Mouse (Mus musculus) small intestine, adult 2 months (tissue): ENCODE data around the gene Bicra. TPM values are rescaled to one million over a fixed set of nuclear protein-coding genes. Genes with fewer than 3 reads are reported as not detected.

Source experiments
- H3K27ac ChIP-seq: fragments of 200-500 bp; 2 replicates; pipeline ENCODE4 v1.5.1; 2012; ENCODE audit warnings: low read depth, low read length, control low read depth, inconsistent platforms; ENCODE audit not compliant: insufficient read depth
- H3K27me3 ChIP-seq: fragments of 200-500 bp; 2 replicates; pipeline ENCODE4 v1.6.1; 2012; ENCODE audit warnings: mild to moderate bottlenecking, moderate library complexity, low read length, inconsistent platforms; ENCODE audit not compliant: control insufficient read depth, insufficient read depth
- H3K36me3 ChIP-seq: fragments of 200-500 bp; 2 replicates; pipeline ENCODE4 v1.6.1; 2012; ENCODE audit warnings: mild to moderate bottlenecking, low read length, control low read depth, inconsistent platforms; ENCODE audit not compliant: control insufficient read depth, insufficient read depth
- H3K4me1 ChIP-seq: fragments of 200-500 bp; 2 replicates; pipeline ENCODE4 v1.6.1; 2012; ENCODE audit warnings: low read length, inconsistent platforms, mixed read lengths; ENCODE audit not compliant: control insufficient read depth, insufficient read depth, insufficient read length
- H3K4me3 ChIP-seq: fragments of 200-500 bp; 2 replicates; pipeline ENCODE4 v1.5.1; 2012; ENCODE audit warnings: low read depth, mild to moderate bottlenecking, control low read depth, inconsistent platforms, low read length, moderate library complexity
- CTCF ChIP-seq: fragments of 200-500 bp; IDR thresholded peaks from 2 replicates; pipeline ENCODE4 v1.5.1; 2012; ENCODE audit warnings: low read depth, mild to moderate bottlenecking, control low read depth, inconsistent platforms, low read length, moderate library complexity, mixed read lengths; ENCODE audit not compliant: insufficient replicate concordance, insufficient read length; ENCODE audit errors: extremely low read depth
- POLR2A ChIP-seq: fragments of 200-500 bp; IDR thresholded peaks from 2 replicates; pipeline ENCODE4 v1.6.1; 2012; ENCODE audit warnings: low read depth, mild to moderate bottlenecking, control low read depth, inconsistent platforms, low read length, moderate library complexity
- WGBS: fragments of 180-500 bp; shearing (Covaris S2); methylation state at CpG from one replicate; pipeline ENCODE4 v1.1.7; 2018; 5-methylcytosine and 5-hydroxymethylcytosine counted together
- polyA plus RNA-seq: library from polyadenylated mRNA; depleted of rRNA; stranded (reverse); fragments of >200 nt; gene quantifications from 2 replicates; pipeline ENCODE4 v1.2.3, GENCODE M21; 2012; rRNA removed

The Bicra gene
- 18.7 and 31.0 TPM in 2 replicates for polyA plus RNA-seq

DNA sequence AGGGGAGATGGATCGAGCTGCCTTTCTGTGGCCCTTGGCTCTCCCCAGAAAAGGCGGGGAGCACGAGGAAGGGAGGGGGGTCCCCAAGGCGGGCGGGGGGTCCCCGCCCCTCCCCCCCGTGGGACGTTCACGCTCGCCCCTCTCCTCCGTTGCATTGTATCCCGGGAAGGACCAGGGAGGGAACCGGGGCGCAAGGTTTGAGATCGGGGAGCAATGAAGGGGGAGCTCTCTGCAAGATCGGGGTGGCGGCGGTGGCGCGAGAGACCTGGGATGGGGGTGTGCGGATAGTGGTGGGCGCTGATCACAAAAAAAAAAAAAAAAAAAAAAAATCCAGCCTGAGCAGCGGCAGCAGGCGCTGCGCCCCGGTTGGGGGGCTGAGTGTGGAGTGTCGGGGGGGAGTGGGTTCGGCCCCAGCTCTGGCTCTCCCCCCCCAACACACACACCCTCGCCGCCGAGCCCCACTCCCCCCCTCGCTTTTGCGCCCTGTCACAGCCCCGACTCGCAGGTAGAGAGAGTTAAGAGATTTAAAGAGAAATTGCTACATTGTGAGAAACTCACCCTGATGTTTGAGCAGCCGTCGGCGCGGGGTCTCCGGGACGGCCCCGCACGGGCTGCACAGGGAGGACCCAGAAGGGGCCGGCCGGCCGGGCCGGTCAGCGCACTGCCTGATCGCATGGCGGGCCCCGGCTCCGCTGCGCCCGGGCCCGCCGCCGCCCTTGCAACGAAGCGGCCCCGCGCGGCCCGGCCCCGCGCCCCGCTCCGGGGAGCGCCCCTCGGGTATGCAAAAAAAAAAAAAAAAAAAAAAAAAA lies at the start of gene Bicra:
Gene Bicra, minus strand, starts transcription at position 584 of the 809 bp plus-strand sequence.
- peak within 1 kb of the TSS; percentile 79 for H3K4me3 ChIP-seq
- H3K4me1 ChIP-seq: peaks cover 26% of the 10 kb centered on the region
- H3K27me3 ChIP-seq: no peaks in the 10 kb centered on the region
- TF ChIP-seq POLR2A: peak; percentile 57
- TF ChIP-seq CTCF: no peak
- H3K36me3 ChIP-seq: no peaks in the 10 kb centered on the region
- H3K27ac ChIP-seq: peak within 1 kb of the TSS; percentile 98
- WGBS: under 1% methylated on average over 66 of the region's 69 CpGs

DNA sequence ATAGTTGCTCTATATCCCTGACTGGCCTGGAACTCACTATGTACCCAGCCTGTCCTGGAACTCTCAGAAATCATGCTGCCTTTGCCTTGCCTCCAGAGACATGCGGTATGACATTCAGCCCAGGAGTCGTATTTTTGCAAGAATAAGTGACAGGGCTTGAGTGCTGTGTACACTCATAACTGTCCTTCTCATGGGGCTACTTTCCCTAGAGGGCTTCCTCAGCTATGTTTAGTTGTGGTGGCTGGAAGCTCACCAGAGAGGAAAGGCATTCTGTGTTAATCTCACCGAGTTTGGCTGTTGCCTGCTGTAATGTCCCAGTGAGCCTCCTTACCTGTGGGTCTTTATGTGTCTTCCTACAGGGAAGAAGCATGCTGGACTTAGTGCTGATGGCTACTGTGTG lies 46.9 kb upstream of the Bicra start:
- H3K4me3 ChIP-seq: no peak overlapping the region
- H3K36me3 ChIP-seq: no peaks in the 10 kb centered on the region
- no peak for TF ChIP-seq CTCF
- TF ChIP-seq POLR2A: no peak
- H3K27me3 ChIP-seq: no peaks in the 10 kb centered on the region
- H3K4me1 ChIP-seq: peaks cover 3% of the 10 kb centered on the region; the same call in 1 of the 2 replicates
- H3K27ac ChIP-seq: no peak overlapping the region
- 70% methylated on average over 3 of the region's 3 CpGs for WGBS

DNA sequence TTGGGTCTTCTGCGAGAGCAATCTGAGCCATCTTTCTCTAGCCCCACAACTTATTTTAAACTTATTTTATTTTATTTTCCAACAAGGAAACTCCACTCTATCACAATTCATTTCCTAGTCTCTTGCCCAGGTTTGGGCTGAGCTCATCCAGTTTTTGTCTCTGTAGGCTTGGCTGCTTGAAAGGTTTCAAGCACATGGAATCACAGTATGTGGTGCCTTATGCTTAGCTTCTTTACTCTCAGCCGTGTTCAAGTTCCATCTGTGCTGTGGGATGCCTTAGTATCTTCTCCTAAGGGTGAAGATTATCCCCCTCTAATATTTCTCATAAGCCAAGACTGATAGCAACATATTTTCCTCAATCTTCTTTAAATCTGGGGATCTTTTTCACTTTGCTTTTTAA lies 39.9 kb upstream of the Bicra start:
- TF ChIP-seq POLR2A (no peak), CTCF (no peak)
- H3K36me3 ChIP-seq: no peaks in the 10 kb centered on the region
- H3K4me1 ChIP-seq: no peaks in the 10 kb centered on the region
- 80% methylated on average over 2 of the region's 2 CpGs for WGBS
- H3K27me3 ChIP-seq: no peaks in the 10 kb centered on the region
- no peak overlapping the region for H3K27ac ChIP-seq
- no peak overlapping the region for H3K4me3 ChIP-seq

DNA sequence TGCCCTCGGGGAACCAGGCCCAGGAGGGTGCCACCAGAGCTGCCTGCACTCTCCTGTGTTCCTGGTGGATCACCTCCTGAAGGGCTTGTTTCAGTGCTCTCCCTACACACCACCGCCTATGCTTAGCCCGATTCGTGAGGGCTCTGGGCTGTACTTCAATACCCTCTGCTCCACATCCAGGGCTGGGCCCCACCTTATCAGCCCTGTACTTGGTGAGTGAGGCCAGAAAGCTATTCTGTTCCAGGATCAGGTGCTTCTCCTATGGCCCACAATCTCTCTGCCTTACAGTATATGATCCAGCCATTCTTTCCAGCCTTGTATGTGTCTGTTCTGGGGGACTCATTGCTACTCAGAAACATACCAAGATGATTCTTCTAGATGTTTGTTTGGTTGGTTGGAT lies 35.6 kb upstream of the Bicra start:
- no peak overlapping the region for H3K4me3 ChIP-seq
- 47% methylated on average over 4 of the region's 4 CpGs for WGBS
- no peaks in the 10 kb centered on the region for H3K27me3 ChIP-seq
- TF ChIP-seq POLR2A (no peak), CTCF (no peak)
- no peaks in the 10 kb centered on the region for H3K36me3 ChIP-seq
- H3K4me1 ChIP-seq: no peaks in the 10 kb centered on the region
- no peak overlapping the region for H3K27ac ChIP-seq

DNA sequence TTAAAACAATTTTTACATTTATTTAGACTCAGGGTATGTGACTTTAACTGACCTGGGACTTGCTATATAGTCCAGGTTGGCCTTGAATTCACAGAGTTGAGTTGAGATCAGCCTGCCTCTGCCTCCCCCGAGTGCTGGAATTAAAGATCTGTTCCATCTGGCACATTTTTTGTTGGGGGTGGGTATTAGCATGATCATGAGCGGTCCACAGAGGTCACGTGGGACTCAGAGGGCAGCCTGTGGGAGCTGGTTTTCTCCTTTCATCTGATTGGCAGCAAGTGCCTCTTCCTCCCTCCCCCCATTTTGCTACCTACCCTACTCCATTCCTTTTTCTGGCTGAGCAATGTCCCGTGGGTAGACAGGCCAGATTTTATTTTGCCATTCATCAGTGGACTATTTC lies 32.9 kb upstream of the Bicra start:
- Histone ChIP-seq H3K27me3 (no peaks in the 10 kb centered on the region), H3K4me1 (no peaks in the 10 kb centered on the region), H3K4me3 (no peak overlapping the region), H3K36me3 (no peaks in the 10 kb centered on the region), H3K27ac (no peak overlapping the region)
- TF ChIP-seq POLR2A (no peak), CTCF (no peak)
- 64% methylated on average over 4 of the region's 4 CpGs for WGBS

DNA sequence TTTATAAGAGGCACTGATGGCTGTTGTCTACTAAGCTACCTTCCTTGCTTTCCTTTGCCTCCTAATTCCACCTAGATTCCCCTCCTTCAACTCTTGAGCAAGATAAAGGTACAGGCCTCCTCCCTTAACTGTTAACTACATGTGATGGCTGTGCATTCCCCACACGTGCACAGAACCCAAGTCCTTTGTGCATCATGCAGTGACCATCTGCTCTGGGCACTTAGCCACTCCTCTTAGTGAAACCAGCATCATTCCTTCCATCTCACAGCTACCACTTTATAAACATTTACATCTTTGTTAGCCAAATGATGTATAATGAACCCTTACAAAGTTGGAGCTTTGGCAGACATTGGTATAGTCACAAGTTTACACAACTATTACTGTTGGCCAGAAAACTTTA lies 32.2 kb upstream of the Bicra start:
- Histone ChIP-seq H3K4me3 (no peak overlapping the region), H3K4me1 (no peaks in the 10 kb centered on the region), H3K27me3 (no peaks in the 10 kb centered on the region), H3K27ac (no peak overlapping the region), H3K36me3 (no peaks in the 10 kb centered on the region)
- TF ChIP-seq POLR2A (no peak), CTCF (no peak)
- 62% methylated on average over 1 of the region's 1 CpGs for WGBS

DNA sequence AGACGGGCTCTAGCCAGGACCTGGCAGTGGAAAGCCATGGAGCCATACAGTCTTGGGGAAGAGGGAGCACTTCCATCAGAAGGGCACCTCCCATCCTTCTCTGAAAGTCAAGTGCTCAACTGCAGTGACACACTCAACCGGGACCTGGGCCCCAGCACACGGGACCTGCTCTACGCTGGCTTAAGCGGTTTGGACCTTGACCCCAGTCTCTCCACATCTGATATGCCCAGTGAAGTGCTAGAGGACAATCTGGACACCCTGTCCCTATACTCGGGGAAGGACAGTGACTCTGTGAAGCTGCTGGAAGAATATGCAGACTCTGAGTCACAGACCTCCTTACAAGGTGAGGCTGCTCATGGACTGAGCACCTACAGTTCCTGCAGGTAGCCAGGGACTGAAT lies 24.2 kb upstream of the Bicra start:
- H3K27ac ChIP-seq: no peak overlapping the region
- no peak overlapping the region for H3K4me3 ChIP-seq
- H3K27me3 ChIP-seq: no peaks in the 10 kb centered on the region
- TF ChIP-seq POLR2A (no peak), CTCF (no peak)
- WGBS: 34% methylated on average over 6 of the region's 6 CpGs
- H3K4me1 ChIP-seq: peaks cover 3% of the 10 kb centered on the region; the same call in 1 of the 2 replicates
- no peaks in the 10 kb centered on the region for H3K36me3 ChIP-seq
